Mouse (Mus musculus): ENCODE data around the gene Serpinc1. TPM values are rescaled to one million over a fixed set of nuclear protein-coding genes. Genes with fewer than 3 reads are reported as not detected.

Gene Serpinc1
- 1.4 and 1.9 TPM in 2 replicates for polyA plus RNA-seq (2014; fragmentation: Nextera tagmentation; extraction: Ambion mirVana)

DNA sequence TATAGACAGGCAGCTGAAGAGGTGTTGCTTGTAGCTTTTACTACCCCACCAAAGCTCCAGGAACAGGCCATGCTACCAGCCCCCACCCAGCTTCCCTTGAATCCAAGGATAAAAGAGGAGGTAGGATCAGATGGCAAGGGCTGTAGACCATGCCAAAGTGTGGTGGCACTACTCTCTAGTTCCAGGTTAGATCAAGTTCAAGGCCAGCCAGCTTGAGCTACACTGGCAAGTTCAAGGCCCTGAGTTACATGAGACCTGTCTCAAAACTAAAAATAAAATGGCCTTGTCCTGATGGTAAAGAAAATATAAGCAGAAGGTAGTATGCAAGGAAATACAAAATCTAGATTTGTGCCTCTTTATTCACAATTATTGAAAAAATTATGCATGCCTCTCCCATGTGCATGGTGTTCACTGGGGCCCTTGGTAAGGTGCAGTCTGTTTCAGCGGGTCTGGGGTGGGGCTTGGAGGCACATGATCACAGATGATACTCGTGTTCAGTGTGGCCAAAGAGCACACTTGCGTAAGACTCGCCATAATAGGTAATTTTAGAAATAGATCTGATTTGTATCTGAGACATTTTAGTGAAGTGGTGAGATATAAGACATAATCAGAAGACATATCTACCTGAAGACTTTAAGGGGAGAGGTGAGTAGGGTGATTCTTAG is at the start of gene Serpinc1:
Gene Serpinc1 (plus strand): TSS at position 515 of the 665 bp plus-strand sequence.
- 92% methylated on average over 4 of the region's 4 CpGs for WGBS

DNA sequence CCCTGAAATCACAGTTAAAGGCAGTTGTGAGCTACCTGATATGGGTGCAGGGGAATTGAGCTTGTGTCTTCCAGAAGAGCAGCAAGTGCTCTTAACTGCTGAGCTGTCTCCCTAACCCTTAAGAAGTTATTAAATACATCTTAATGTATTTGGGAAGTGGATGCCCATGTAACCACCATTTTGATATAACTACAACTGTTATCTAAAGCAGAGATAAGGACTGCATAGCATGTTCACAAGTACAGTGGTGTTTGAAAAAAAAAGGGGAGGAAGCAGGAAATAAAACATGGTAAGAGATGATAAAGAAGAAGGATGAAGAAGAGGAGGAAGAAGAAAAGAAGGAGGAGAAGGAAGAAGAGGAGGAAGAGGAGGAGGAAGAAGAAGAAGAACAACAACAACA is 47.1 kb upstream of the Serpinc1 start:
- no peaks in the 10 kb centered on the region for H3K9me3 ChIP-seq (ENCODE audit: control insufficient read depth, low read length)
- no peaks in the 10 kb centered on the region for H3K4me1 ChIP-seq (ENCODE audit: control insufficient read depth, insufficient read depth, low read length)
- no peaks in the 10 kb centered on the region for H3K27me3 ChIP-seq (ENCODE audit: control insufficient read depth, insufficient read depth, low read length)
- no peak overlapping the region for H3K4me2 ChIP-seq
- H3K27ac ChIP-seq (ENCODE audit: low read depth, low read length), result no peak overlapping the region
- ATAC-seq (ENCODE audit: low FRiP score) (no peak), DNase-seq (ENCODE audit: low spot score, missing footprints) (no peak)
- no peaks in the 10 kb centered on the region for H3K36me3 ChIP-seq (ENCODE audit: control insufficient read depth, insufficient read depth, low read length)
- H3K9ac ChIP-seq (ENCODE audit: low read length), result no peak overlapping the region
- H3K4me3 ChIP-seq (ENCODE audit: low read depth, low read length), result no peak overlapping the region

More for the DNA sequence above, at the start of gene Serpinc1:
- Histone ChIP-seq H3K4me3 (ENCODE audit: low read depth, low read length) (no peak within 1 kb of the TSS), H3K4me2 (no peak within 1 kb of the TSS), H3K36me3 (ENCODE audit: control insufficient read depth, insufficient read depth, low read length) (no peaks in the 10 kb centered on the region), H3K9me3 (ENCODE audit: control insufficient read depth, low read length) (no peaks in the 10 kb centered on the region), H3K27ac (ENCODE audit: low read depth, low read length) (no peak within 1 kb of the TSS), H3K9ac (ENCODE audit: low read length) (no peak within 1 kb of the TSS), H3K4me1 (ENCODE audit: control insufficient read depth, insufficient read depth, low read length) (no peaks in the 10 kb centered on the region), H3K27me3 (ENCODE audit: control insufficient read depth, insufficient read depth, low read length) (no peaks in the 10 kb centered on the region)
- ATAC-seq (ENCODE audit: low FRiP score), result no peak
- DNase-seq (ENCODE audit: low spot score, missing footprints), result no peak

- Histone ChIP-seq H3K27me3 (ENCODE audit: control insufficient read depth, insufficient read depth, low read length) (no peaks in the 10 kb centered on the region), H3K36me3 (ENCODE audit: control insufficient read depth, insufficient read depth, low read length) (no peaks in the 10 kb centered on the region; the same call in 1 of the 2 replicates), H3K9me3 (ENCODE audit: control insufficient read depth, low read length) (no peaks in the 10 kb centered on the region), H3K4me2 (no peak overlapping the region), H3K4me1 (ENCODE audit: control insufficient read depth, insufficient read depth, low read length) (no peaks in the 10 kb centered on the region), H3K4me3 (ENCODE audit: low read depth, low read length) (no peak overlapping the region), H3K9ac (ENCODE audit: low read length) (no peak overlapping the region), H3K27ac (ENCODE audit: low read depth, low read length) (no peak overlapping the region)
- DNase-seq (ENCODE audit: low spot score, missing footprints) (peak; percentile 91), ATAC-seq (ENCODE audit: low FRiP score) (peak; percentile 57; the same call in 1 of the 2 replicates)
- WGBS, result 70% methylated on average over 4 of the region's 4 CpGs
Measured at GRCm38 (mm10) chr1:160933896-160934482, 44.4 kb upstream of the Serpinc1 start.

GRCm38 (mm10) chr1:160935551-160935950 is 42.8 kb upstream of the Serpinc1 start:
- WGBS, result 98% methylated on average over 6 of the region's 6 CpGs
- Histone ChIP-seq H3K4me3 (ENCODE audit: low read depth, low read length) (no peak overlapping the region), H3K27ac (ENCODE audit: low read depth, low read length) (no peak overlapping the region), H3K4me2 (no peak overlapping the region), H3K27me3 (ENCODE audit: control insufficient read depth, insufficient read depth, low read length) (no peaks in the 10 kb centered on the region), H3K9me3 (ENCODE audit: control insufficient read depth, low read length) (no peaks in the 10 kb centered on the region), H3K4me1 (ENCODE audit: control insufficient read depth, insufficient read depth, low read length) (no peaks in the 10 kb centered on the region), H3K9ac (ENCODE audit: low read length) (no peak overlapping the region), H3K36me3 (ENCODE audit: control insufficient read depth, insufficient read depth, low read length) (peaks cover 1% of the 10 kb centered on the region; the same call in 1 of the 2 replicates)
- no peak for DNase-seq (ENCODE audit: low spot score, missing footprints)
- ATAC-seq (ENCODE audit: low FRiP score), result no peak

- Histone ChIP-seq H3K27me3 (ENCODE audit: control insufficient read depth, insufficient read depth, low read length) (no peaks in the 10 kb centered on the region), H3K9me3 (ENCODE audit: control insufficient read depth, low read length) (no peaks in the 10 kb centered on the region), H3K36me3 (ENCODE audit: control insufficient read depth, insufficient read depth, low read length) (peaks cover 17% of the 10 kb centered on the region), H3K9ac (ENCODE audit: low read length) (no peak overlapping the region), H3K4me2 (no peak overlapping the region), H3K4me1 (ENCODE audit: control insufficient read depth, insufficient read depth, low read length) (no peaks in the 10 kb centered on the region), H3K27ac (ENCODE audit: low read depth, low read length) (no peak overlapping the region), H3K4me3 (ENCODE audit: low read depth, low read length) (no peak overlapping the region)
- ATAC-seq (ENCODE audit: low FRiP score) (no peak), DNase-seq (ENCODE audit: low spot score, missing footprints) (no peak)
- WGBS, result 93% methylated on average over 7 of the region's 7 CpGs
Measured at GRCm38 (mm10) chr1:160963199-160963598, 15.2 kb upstream of the Serpinc1 start.

DNA sequence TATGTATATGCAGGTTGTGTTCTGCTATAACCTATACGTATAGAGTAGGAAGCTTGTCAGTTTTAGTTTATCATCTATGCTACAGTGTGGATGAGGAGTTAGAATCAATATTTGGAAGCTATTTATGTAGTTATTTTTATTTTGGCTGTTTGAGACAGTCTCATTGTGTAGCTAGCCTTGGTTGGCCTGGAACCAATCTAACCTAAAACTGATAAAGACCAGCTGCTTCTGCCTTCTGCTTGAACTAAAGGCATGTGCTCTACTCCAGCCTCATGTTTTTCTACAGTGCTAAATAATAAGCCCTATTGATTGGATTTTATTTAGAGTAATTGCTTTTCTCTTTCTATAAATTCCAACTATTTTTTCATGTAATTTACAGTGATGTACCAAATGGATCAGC is 11.1 kb upstream of the Serpinc1 start:
- Histone ChIP-seq H3K4me3 (ENCODE audit: low read depth, low read length) (no peak overlapping the region), H3K9ac (ENCODE audit: low read length) (no peak overlapping the region), H3K4me1 (ENCODE audit: control insufficient read depth, insufficient read depth, low read length) (no peaks in the 10 kb centered on the region), H3K9me3 (ENCODE audit: control insufficient read depth, low read length) (no peaks in the 10 kb centered on the region), H3K36me3 (ENCODE audit: control insufficient read depth, insufficient read depth, low read length) (peaks cover 17% of the 10 kb centered on the region), H3K27ac (ENCODE audit: low read depth, low read length) (no peak overlapping the region), H3K27me3 (ENCODE audit: control insufficient read depth, insufficient read depth, low read length) (no peaks in the 10 kb centered on the region), H3K4me2 (no peak overlapping the region)
- DNase-seq (ENCODE audit: low spot score, missing footprints) (no peak), ATAC-seq (ENCODE audit: low FRiP score) (no peak)
- WGBS, result 94% methylated on average over 1 of the region's 1 CpGs

DNA sequence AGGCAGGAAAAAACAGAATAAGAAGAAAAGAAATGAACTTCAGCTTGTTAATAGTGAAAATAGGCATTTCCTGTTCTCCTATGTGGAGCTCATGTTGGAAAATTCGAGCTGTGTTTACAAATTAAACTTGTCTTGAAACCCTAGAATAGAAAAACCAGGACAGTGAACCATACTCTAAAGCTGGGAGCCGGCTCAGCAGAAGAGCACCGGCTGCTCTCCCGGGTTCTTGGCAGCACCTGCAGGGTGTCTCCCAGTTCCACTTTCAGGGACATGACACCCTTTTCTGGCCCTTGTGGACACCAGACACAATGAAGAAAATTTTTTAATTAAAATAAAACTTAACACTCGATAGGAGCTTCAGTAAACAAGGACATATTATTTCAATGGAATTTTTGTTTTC is 9.7 kb upstream of the Serpinc1 start:
- Histone ChIP-seq H3K4me1 (ENCODE audit: control insufficient read depth, insufficient read depth, low read length) (no peaks in the 10 kb centered on the region), H3K4me3 (ENCODE audit: low read depth, low read length) (no peak overlapping the region), H3K27ac (ENCODE audit: low read depth, low read length) (no peak overlapping the region), H3K4me2 (no peak overlapping the region), H3K9ac (ENCODE audit: low read length) (no peak overlapping the region), H3K27me3 (ENCODE audit: control insufficient read depth, insufficient read depth, low read length) (no peaks in the 10 kb centered on the region), H3K9me3 (ENCODE audit: control insufficient read depth, low read length) (no peaks in the 10 kb centered on the region), H3K36me3 (ENCODE audit: control insufficient read depth, insufficient read depth, low read length) (peaks cover 6% of the 10 kb centered on the region; the same call in 1 of the 2 replicates)
- ATAC-seq (ENCODE audit: low FRiP score) (no peak), DNase-seq (ENCODE audit: low spot score, missing footprints) (no peak)
- WGBS, result 91% methylated on average over 5 of the region's 5 CpGs

GRCm38 (mm10) chr1:160980021-160980420 is 1.6 kb downstream of the Serpinc1 start:
- H3K9ac ChIP-seq (ENCODE audit: low read length), result no peak overlapping the region
- H3K9me3 ChIP-seq (ENCODE audit: control insufficient read depth, low read length), result no peaks in the 10 kb centered on the region
- H3K4me1 ChIP-seq (ENCODE audit: control insufficient read depth, insufficient read depth, low read length), result no peaks in the 10 kb centered on the region
- no peak overlapping the region for H3K4me3 ChIP-seq (ENCODE audit: low read depth, low read length)
- H3K27me3 ChIP-seq (ENCODE audit: control insufficient read depth, insufficient read depth, low read length), result no peaks in the 10 kb centered on the region
- no peaks in the 10 kb centered on the region for H3K36me3 ChIP-seq (ENCODE audit: control insufficient read depth, insufficient read depth, low read length)
- no peak overlapping the region for H3K4me2 ChIP-seq
- WGBS, result 83% methylated on average over 5 of the region's 5 CpGs
- H3K27ac ChIP-seq (ENCODE audit: low read depth, low read length), result no peak overlapping the region
- no peak for ATAC-seq (ENCODE audit: low FRiP score)
- no peak for DNase-seq (ENCODE audit: low spot score, missing footprints)

DNA sequence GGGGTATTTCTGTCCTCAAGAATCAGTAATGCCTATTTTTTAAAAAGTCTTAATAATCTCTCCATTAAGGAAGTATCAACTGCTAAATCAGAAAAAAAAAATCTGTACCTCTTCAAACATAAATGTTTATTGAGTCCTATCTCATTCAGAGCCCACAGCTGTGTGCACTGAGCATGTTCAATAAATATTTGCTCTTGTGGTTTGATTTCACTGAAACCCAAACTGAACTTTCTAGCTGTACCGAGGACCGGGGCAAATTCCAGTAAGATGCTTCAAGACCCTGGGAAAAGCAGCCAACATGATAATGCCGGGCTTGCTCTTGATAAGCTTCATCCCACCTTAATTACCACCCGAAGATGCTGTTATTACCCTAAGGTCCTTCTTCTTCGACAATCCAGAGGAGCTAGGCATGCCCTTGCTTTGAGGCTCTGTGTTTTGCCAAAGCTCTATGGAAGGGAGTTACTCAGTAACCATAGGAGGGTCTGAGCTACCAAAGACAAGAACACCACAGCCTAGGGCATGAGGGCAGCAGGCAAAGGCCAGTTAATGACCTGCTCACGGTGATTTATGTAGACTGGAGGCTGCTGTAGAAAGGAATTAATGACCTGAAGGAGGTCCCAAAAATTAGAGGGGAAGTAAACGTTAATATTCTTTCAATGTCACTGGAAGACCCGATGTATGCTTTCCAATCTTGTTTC is 2.3 kb downstream of the Serpinc1 start:
- Histone ChIP-seq H3K27ac (ENCODE audit: low read depth, low read length) (no peak overlapping the region), H3K27me3 (ENCODE audit: control insufficient read depth, insufficient read depth, low read length) (no peaks in the 10 kb centered on the region), H3K9me3 (ENCODE audit: control insufficient read depth, low read length) (no peaks in the 10 kb centered on the region), H3K4me2 (no peak overlapping the region), H3K4me3 (ENCODE audit: low read depth, low read length) (no peak overlapping the region), H3K9ac (ENCODE audit: low read length) (no peak overlapping the region), H3K36me3 (ENCODE audit: control insufficient read depth, insufficient read depth, low read length) (no peaks in the 10 kb centered on the region), H3K4me1 (ENCODE audit: control insufficient read depth, insufficient read depth, low read length) (no peaks in the 10 kb centered on the region)
- WGBS, result 88% methylated on average over 8 of the region's 8 CpGs
- ATAC-seq (ENCODE audit: low FRiP score) (no peak), DNase-seq (ENCODE audit: low spot score, missing footprints) (no peak)
